Mouse (Mus musculus) megakaryocyte, adult 5-6 weeks (primary cell): Measurements from ENCODE around the gene Rtn3. TPM values are rescaled to one million over a fixed set of nuclear protein-coding genes. Genes with fewer than 3 reads are reported as not detected.
"Not testable (repeated sequence)": the region's sequence is repeated elsewhere in the genome, so short reads cannot be mapped to it uniquely, and the experiment has no call there.

Experiments used
- ATAC-seq: 2 replicates; pipeline ENCODE4 v1.8.0; 2016; ENCODE audit warnings: mild to moderate bottlenecking, inconsistent platforms; ENCODE audit not compliant: poor library complexity, severe bottlenecking
- total RNA-seq, 2 experiments: library from RNA; stranded (forward) in 1 of 2; stranded (reverse) in 1 of 2; fragments of 153-499, 151-499 nt in 1 of 2; fragments of 221-1000, 200-1000 nt in 1 of 2; gene quantifications; 2 replicates each; pipeline versions ENCODE4 v1.2.3 to v1.2.4; 2015 to 2017

Gene Rtn3
- total RNA-seq (2015) (209 and 213 TPM in 2 replicates), total RNA-seq (2017) (75.3 and 90.5 TPM in 2 replicates)

- peak; percentile 85 for ATAC-seq
Observed at GRCm38 (mm10) chr19:7482599-7483511, at the start of gene Rtn3. Gene Rtn3 (minus strand): TSS chr19:7483281.

DNA sequence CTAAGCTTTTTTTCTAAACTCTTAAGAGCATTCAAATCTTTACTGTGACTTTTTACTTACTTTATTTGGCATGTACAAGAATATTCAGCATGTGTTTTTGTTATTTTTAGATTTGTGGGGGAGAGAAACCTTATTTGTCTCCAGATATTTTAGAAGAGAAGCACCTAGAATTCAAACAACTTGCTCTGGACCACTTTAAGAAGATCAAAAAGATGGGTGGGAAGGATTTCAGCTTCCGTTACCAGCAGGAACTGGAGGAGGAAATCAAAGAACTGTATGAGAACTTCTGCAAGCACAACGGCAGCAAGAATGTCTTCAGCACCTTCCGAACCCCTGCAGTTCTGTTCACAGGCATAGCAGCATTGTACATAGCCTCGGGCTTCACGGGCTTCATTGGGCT is 48.8 kb upstream of the Rtn3 start:
- ATAC-seq = no peak

- ATAC-seq = peak; percentile 68
Observed at GRCm38 (mm10) chr19:7528639-7529428, 45.8 kb upstream of the Rtn3 start.

- no peak for ATAC-seq
Observed at GRCm38 (mm10) chr19:7524879-7525278, 41.8 kb upstream of the Rtn3 start.

DNA sequence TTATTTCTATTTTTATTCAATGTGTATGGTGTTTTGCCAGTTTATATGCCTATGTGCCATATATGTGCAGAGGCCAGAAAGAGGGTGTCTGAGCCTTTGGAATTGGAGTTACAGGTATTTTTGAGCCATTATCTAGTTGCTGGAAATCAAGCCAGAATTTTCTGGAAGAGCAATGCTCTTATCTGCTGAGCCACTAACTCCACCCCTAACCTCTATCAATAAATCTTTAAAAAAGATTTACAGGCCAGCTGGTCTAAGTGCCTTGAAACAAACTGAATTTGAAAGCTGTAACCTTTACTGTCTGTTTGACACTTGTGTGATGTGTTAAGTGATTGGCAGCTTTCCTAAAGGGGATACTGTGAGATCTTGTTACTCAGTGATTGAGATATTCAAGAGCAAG is 40.7 kb upstream of the Rtn3 start:
- no peak for ATAC-seq

DNA sequence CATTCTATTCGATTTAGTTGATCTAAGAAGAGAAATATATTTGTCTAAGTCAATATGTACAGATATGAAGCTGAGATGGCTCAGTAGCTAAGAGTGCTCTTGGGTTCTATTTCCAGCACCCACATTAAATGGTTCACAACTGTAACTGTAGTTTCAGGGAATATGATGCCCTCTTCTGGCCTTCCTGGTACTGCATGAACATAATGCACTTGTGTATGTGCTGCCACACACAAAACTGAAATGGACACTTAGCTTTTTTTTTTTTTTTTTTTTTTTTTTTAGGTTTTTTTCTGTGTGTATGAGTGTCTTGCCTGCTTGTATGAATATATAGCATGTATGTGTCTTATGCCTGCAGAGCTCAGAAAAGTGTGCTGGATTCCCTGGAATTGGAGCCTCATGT is 40.2 kb upstream of the Rtn3 start:
- no peak for ATAC-seq

DNA sequence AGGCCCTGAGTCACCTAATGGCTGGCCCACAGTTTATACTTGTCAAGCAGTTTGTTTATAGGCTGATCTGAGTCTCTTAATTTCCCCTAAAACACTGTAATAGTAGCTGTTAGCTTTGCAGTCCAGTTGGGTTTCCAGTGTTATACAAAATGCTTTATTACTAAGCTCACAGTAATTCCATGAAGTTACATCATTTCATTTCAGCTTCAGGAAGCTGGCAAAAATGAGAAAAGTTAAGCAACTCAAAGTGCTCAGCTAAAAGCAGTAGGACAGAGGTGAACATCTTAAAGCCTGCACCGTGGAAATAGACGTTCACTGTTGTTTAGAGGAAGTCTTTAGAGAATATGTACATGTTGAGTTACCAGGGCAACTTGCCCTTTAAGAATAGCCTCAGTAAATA is 39.8 kb upstream of the Rtn3 start:
- no peak for ATAC-seq

DNA sequence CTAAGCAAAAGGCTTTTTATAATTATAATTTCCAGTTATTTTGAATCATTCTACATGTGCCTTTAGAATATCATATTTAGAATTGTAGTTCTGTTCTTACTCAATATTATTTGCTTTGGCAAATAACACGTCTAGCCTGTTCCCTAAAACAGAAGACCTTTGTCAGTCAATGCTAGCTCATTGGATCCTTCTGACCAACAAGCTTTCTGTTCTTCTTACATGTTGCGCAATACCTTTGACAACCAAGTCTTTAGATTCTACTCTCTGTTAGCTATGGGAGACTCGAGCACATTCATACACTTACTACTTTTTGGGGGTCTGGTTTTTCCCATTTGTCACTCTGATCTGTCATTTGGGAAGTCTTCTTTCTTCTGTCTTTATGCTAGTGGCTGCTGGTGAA is 38.5 kb upstream of the Rtn3 start:
- no peak for ATAC-seq

DNA sequence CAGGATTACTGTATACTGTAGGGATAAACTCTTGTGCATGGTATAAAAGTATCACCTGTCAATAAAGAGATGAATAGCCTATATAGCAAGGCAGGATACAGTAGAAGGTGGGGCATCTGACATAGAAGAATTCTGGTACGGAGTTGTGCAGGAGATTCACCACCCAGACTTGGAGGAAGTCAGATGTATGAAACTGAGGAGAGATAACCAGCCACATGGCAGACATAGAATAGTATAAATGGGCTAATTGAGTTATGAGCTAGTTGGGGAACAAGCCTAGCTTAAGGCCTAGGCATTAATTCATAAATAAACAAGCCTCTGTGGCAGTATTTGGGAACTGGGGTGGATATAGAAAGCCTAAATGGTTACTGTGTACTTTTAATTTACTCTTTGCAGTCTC is 33.4 kb upstream of the Rtn3 start:
- ATAC-seq = no peak

- no peak for ATAC-seq
Observed at GRCm38 (mm10) chr19:7508026-7508425, 24.9 kb upstream of the Rtn3 start.

DNA sequence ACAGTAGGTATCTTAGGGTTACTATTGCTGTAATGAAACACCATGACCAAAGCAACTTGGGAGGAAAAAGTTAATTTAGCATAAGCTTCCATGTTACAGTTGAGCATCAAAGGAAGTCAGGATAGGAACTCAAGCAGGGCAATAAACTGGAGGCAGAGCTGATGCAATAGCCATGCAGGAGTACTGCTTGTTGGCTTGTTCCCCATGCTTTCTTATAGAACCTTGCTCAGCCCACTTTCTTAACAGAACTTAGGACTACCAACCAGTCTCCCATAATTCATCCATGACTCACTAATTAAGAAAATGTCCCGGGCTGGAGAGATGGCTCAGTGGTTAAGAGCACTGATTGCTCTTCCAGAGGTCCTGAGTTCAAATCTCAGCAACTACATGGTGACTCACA is 23.2 kb upstream of the Rtn3 start:
- no peak for ATAC-seq

DNA sequence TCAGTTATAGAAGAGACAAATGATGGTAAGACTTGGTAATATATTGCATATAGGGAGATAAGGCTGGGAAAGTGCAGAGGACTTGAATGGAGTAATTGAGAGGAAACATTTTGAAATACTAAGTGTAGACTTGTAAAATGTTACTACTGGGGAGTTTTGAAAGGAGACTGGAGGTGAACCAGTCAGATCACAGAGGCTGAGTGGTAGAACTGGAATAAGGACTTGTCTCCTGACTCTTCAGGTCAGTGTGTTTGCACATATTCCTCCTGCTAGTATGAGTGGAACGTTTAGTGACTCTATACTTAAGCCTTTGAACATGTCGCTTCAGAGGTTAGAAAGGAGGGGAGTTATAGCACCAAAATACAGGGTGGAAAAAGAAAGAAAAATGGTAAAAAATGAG is 19.4 kb upstream of the Rtn3 start:
- ATAC-seq = no peak

DNA sequence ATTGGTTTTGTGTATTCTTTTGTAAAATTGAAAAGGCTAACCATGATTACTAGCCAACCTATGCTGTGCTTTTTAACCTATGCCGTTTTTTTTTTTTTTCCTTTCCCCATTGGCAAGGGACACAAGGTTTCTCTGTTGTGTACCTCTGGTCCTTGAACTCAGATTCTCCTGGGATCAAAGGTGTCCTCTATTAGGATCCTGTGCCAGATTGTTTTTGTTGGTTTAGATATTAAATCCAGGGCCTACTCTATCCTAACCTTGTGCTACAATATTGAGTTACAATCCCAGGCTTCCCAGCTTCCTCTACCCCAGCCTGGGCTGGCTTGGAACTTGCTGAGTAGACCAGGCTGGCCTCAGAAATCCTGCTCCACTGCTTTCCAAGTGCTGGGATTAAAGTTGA is 17.6 kb upstream of the Rtn3 start:
- no peak for ATAC-seq

DNA sequence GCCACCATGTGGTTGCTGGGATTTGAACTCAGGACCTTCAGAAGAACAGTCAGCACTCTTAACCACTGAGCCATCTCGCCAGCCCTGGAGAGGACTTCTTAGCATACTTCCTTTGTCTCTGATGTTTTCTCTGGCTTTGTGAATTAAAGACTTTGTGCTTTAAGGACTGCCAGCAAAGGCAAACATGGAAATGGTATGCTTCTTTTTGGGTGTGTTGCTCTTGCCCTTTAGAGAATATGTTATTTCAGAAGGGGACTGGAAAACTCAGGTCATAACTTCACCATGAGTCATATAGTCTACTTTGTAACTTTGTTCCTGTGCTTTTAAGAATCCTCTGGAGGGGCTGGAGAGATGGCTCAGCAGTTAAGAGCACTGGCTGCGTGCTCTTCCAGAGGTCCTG is 15.7 kb upstream of the Rtn3 start:
- ATAC-seq = no peak

- ATAC-seq = not testable (repeated sequence)
Observed at GRCm38 (mm10) chr19:7496070-7496469, 13.0 kb upstream of the Rtn3 start.

- ATAC-seq = no peak
Observed at GRCm38 (mm10) chr19:7495221-7496038, 12.3 kb upstream of the Rtn3 start.

GRCm38 (mm10) chr19:7494187-7495015 is 11.3 kb upstream of the Rtn3 start:
- ATAC-seq = peak; percentile 91

GRCm38 (mm10) chr19:7493352-7494186 is 10.5 kb upstream of the Rtn3 start, which contains the start of gene Atl3:
Gene Atl3 (plus strand): TSS chr19:7494040.
- ATAC-seq = no peak

GRCm38 (mm10) chr19:7492682-7493081 is 9.6 kb upstream of the Rtn3 start:
- no peak for ATAC-seq
